Mouse (Mus musculus): ENCODE data around the gene Aqp5. TPM values are rescaled to one million over a fixed set of nuclear protein-coding genes. Genes with fewer than 3 reads are reported as not detected.

Gene Aqp5
- polyA plus RNA-seq, 1 experiment from 2014 or later, result 0.70 TPM

GRCm38 (mm10) chr15:99589704-99590103 lies 878 bp upstream of the Aqp5 start:
- Histone ChIP-seq H3K4me2 (ENCODE audit: low read length) (no peak overlapping the region), H3K36me3 (ENCODE audit: control insufficient read depth, insufficient read depth, low read length) (no peaks in the 10 kb centered on the region)
- WGBS, result 16% methylated on average over 7 of the region's 7 CpGs

GRCm38 (mm10) chr15:99592177-99592576 lies 1.6 kb downstream of the Aqp5 start:
- no peak for DNase-seq
- Histone ChIP-seq H3K36me3 (ENCODE audit: control insufficient read depth, insufficient read depth, low read length) (no peaks in the 10 kb centered on the region), H3K9ac (replicated peaks; ENCODE audit: low read length) (no peak overlapping the region), H3K27ac (replicated peaks; ENCODE audit: low read depth, low read length) (no peak overlapping the region), H3K9me3 (ENCODE audit: control insufficient read depth, low read length) (no peaks in the 10 kb centered on the region), H3K27me3 (ENCODE audit: control insufficient read depth, insufficient read depth, low read length) (peaks cover 65% of the 10 kb centered on the region), H3K4me1 (ENCODE audit: control insufficient read depth, insufficient read depth, low read length) (peaks cover 3% of the 10 kb centered on the region; the same call in 1 of the 2 replicates), H3K4me2 (ENCODE audit: low read length) (no peak overlapping the region), H3K4me3 (replicated peaks; ENCODE audit: low read depth, low read length) (no peak overlapping the region)
- ATAC-seq (ENCODE audit: low FRiP score, low TSS enrichment), result no peak
- 69% methylated on average over 8 of the region's 8 CpGs for WGBS

More at GRCm38 (mm10) chr15:99589704-99590103, 878 bp upstream of the Aqp5 start:
- Histone ChIP-seq H3K4me3 (replicated peaks; ENCODE audit: low read depth, low read length) (no peak overlapping the region), H3K4me1 (ENCODE audit: control insufficient read depth, insufficient read depth, low read length) (0 out of 2 replicates have a peak, but pooled peaks cover 4% of the 10 kb centered on the region), H3K9ac (replicated peaks; ENCODE audit: low read length) (no peak overlapping the region), H3K9me3 (ENCODE audit: control insufficient read depth, low read length) (no peaks in the 10 kb centered on the region), H3K27ac (replicated peaks; ENCODE audit: low read depth, low read length) (no peak overlapping the region), H3K27me3 (ENCODE audit: control insufficient read depth, insufficient read depth, low read length) (peaks cover 89% of the 10 kb centered on the region)
- no peak for ATAC-seq (ENCODE audit: low FRiP score, low TSS enrichment)
- no peak for DNase-seq

- no peak overlapping the region for H3K4me2 ChIP-seq (ENCODE audit: low read length)
- H3K27me3 ChIP-seq (ENCODE audit: control insufficient read depth, insufficient read depth, low read length), result peaks cover 60% of the 10 kb centered on the region
- no peak overlapping the region for H3K4me3 ChIP-seq (replicated peaks; ENCODE audit: low read depth, low read length)
- no peak overlapping the region for H3K27ac ChIP-seq (replicated peaks; ENCODE audit: low read depth, low read length)
- no peaks in the 10 kb centered on the region for H3K9me3 ChIP-seq (ENCODE audit: control insufficient read depth, low read length)
- 92% methylated on average over 5 of the region's 5 CpGs for WGBS
- H3K9ac ChIP-seq (replicated peaks; ENCODE audit: low read length), result no peak overlapping the region
- peaks cover 3% of the 10 kb centered on the region; the same call in 1 of the 2 replicates for H3K4me1 ChIP-seq (ENCODE audit: control insufficient read depth, insufficient read depth, low read length)
- ATAC-seq (ENCODE audit: low FRiP score, low TSS enrichment) (no peak), DNase-seq (no peak)
- no peaks in the 10 kb centered on the region for H3K36me3 ChIP-seq (ENCODE audit: control insufficient read depth, insufficient read depth, low read length)
These were observed 2.3 kb downstream of the Aqp5 start for GRCm38 (mm10) chr15:99592877-99593276.

- Histone ChIP-seq H3K9me3 (ENCODE audit: control insufficient read depth, low read length) (no peaks in the 10 kb centered on the region), H3K36me3 (ENCODE audit: control insufficient read depth, insufficient read depth, low read length) (no peaks in the 10 kb centered on the region), H3K4me1 (ENCODE audit: control insufficient read depth, insufficient read depth, low read length) (peaks cover 11% of the 10 kb centered on the region), H3K9ac (replicated peaks; ENCODE audit: low read length) (no peak overlapping the region), H3K27me3 (ENCODE audit: control insufficient read depth, insufficient read depth, low read length) (peaks cover 40% of the 10 kb centered on the region), H3K4me3 (replicated peaks; ENCODE audit: low read depth, low read length) (no peak overlapping the region), H3K27ac (replicated peaks; ENCODE audit: low read depth, low read length) (no peak overlapping the region), H3K4me2 (ENCODE audit: low read length) (no peak overlapping the region)
- WGBS, result 88% methylated on average over 10 of the region's 10 CpGs
- no peak for ATAC-seq (ENCODE audit: low FRiP score, low TSS enrichment)
- no peak for DNase-seq
These were observed 4.4 kb downstream of the Aqp5 start for GRCm38 (mm10) chr15:99594951-99595350.

- Histone ChIP-seq H3K36me3 (ENCODE audit: control insufficient read depth, insufficient read depth, low read length) (no peaks in the 10 kb centered on the region), H3K9me3 (ENCODE audit: control insufficient read depth, low read length) (no peaks in the 10 kb centered on the region), H3K9ac (replicated peaks; ENCODE audit: low read length) (0 out of 2 replicates have a peak overlapping the region, but pooled peaks have one; percentile 9), H3K27me3 (ENCODE audit: control insufficient read depth, insufficient read depth, low read length) (peaks cover 29% of the 10 kb centered on the region), H3K4me1 (ENCODE audit: control insufficient read depth, insufficient read depth, low read length) (peaks cover 23% of the 10 kb centered on the region), H3K27ac (replicated peaks; ENCODE audit: low read depth, low read length) (peak overlapping the region; percentile 63; the same call in 1 of the 2 replicates), H3K4me2 (ENCODE audit: low read length) (peak overlapping the region; percentile 28), H3K4me3 (replicated peaks; ENCODE audit: low read depth, low read length) (no peak overlapping the region)
- peak; percentile 79 for ATAC-seq (ENCODE audit: low FRiP score, low TSS enrichment)
- peak; percentile 92 for DNase-seq
- WGBS, result 0% methylated on average over 7 of the region's 7 CpGs
These were observed 5.6 kb downstream of the Aqp5 start for GRCm38 (mm10) chr15:99596056-99596687.

GRCm38 (mm10) chr15:99596841-99597240 lies 6.3 kb downstream of the Aqp5 start:
- no peak overlapping the region for H3K4me3 ChIP-seq (replicated peaks; ENCODE audit: low read depth, low read length)
- no peak overlapping the region for H3K9ac ChIP-seq (replicated peaks; ENCODE audit: low read length)
- H3K36me3 ChIP-seq (ENCODE audit: control insufficient read depth, insufficient read depth, low read length), result no peaks in the 10 kb centered on the region
- no peaks in the 10 kb centered on the region for H3K9me3 ChIP-seq (ENCODE audit: control insufficient read depth, low read length)
- peak overlapping the region; percentile 63 for H3K27ac ChIP-seq (replicated peaks; ENCODE audit: low read depth, low read length)
- no peak for DNase-seq
- H3K4me2 ChIP-seq (ENCODE audit: low read length), result no peak overlapping the region
- peaks cover 29% of the 10 kb centered on the region for H3K4me1 ChIP-seq (ENCODE audit: control insufficient read depth, insufficient read depth, low read length)
- H3K27me3 ChIP-seq (ENCODE audit: control insufficient read depth, insufficient read depth, low read length), result peaks cover 22% of the 10 kb centered on the region
- no peak for ATAC-seq (ENCODE audit: low FRiP score, low TSS enrichment)
- 60% methylated on average over 7 of the region's 7 CpGs for WGBS

- WGBS, result 60% methylated on average over 8 of the region's 8 CpGs
- Histone ChIP-seq H3K27ac (replicated peaks; ENCODE audit: low read depth, low read length) (no peak overlapping the region), H3K4me1 (ENCODE audit: control insufficient read depth, insufficient read depth, low read length) (peaks cover 29% of the 10 kb centered on the region), H3K27me3 (ENCODE audit: control insufficient read depth, insufficient read depth, low read length) (peaks cover 16% of the 10 kb centered on the region; the same call in 1 of the 2 replicates), H3K4me3 (replicated peaks; ENCODE audit: low read depth, low read length) (no peak overlapping the region), H3K9me3 (ENCODE audit: control insufficient read depth, low read length) (no peaks in the 10 kb centered on the region), H3K9ac (replicated peaks; ENCODE audit: low read length) (no peak overlapping the region), H3K36me3 (ENCODE audit: control insufficient read depth, insufficient read depth, low read length) (no peaks in the 10 kb centered on the region), H3K4me2 (ENCODE audit: low read length) (no peak overlapping the region)
- DNase-seq (no peak), ATAC-seq (ENCODE audit: low FRiP score, low TSS enrichment) (no peak)
These were observed 7.0 kb downstream of the Aqp5 start for GRCm38 (mm10) chr15:99597596-99597995.

- peak overlapping the region; percentile 14; the same call in 1 of the 2 replicates for H3K27ac ChIP-seq (replicated peaks; ENCODE audit: low read depth, low read length)
- no peak overlapping the region for H3K4me2 ChIP-seq (ENCODE audit: low read length)
- H3K36me3 ChIP-seq (ENCODE audit: control insufficient read depth, insufficient read depth, low read length), result no peaks in the 10 kb centered on the region
- peaks cover 29% of the 10 kb centered on the region for H3K4me1 ChIP-seq (ENCODE audit: control insufficient read depth, insufficient read depth, low read length)
- no peak overlapping the region for H3K9ac ChIP-seq (replicated peaks; ENCODE audit: low read length)
- 37% methylated on average over 17 of the region's 17 CpGs for WGBS
- H3K9me3 ChIP-seq (ENCODE audit: control insufficient read depth, low read length), result no peaks in the 10 kb centered on the region
- no peak overlapping the region for H3K4me3 ChIP-seq (replicated peaks; ENCODE audit: low read depth, low read length)
- ATAC-seq (ENCODE audit: low FRiP score, low TSS enrichment) (peak; percentile 39; the same call in 1 of the 2 replicates), DNase-seq (peak; percentile 60)
- H3K27me3 ChIP-seq (ENCODE audit: control insufficient read depth, insufficient read depth, low read length), result peaks cover under 1% of the 10 kb centered on the region; the same call in 1 of the 2 replicates
These were observed 8.9 kb downstream of the Aqp5 start for GRCm38 (mm10) chr15:99599245-99600070.

Data from midbrain, embryonic 14.5 days (tissue).